Mouse (Mus musculus): ENCODE data around the gene Gm20388. TPM values are rescaled to one million over a fixed set of nuclear protein-coding genes. Genes with fewer than 3 reads are reported as not detected.

Gene Gm20388
- polyA plus RNA-seq, 1 experiment from 2014 or later, result not detected

GRCm38 (mm10) chr8:122538310-122539076 lies 2627.9 kb downstream of the Gm20388 start:
- H3K4me3 ChIP-seq, result no peak overlapping the region
- no peak overlapping the region for H3K9ac ChIP-seq
- H3K9me3 ChIP-seq, result no peaks in the 10 kb centered on the region
- H3K4me2 ChIP-seq (replicated peaks), result no peak overlapping the region
- peaks cover 10% of the 10 kb centered on the region for H3K4me1 ChIP-seq
- 87% methylated on average over 9 of the region's 9 CpGs for WGBS
- H3K27ac ChIP-seq, result no peak overlapping the region
- no peak for ATAC-seq (ENCODE audit: insufficient number of reproducible peaks, insufficient read depth, low FRiP score, low TSS enrichment)
- no peaks in the 10 kb centered on the region for H3K27me3 ChIP-seq
- peaks cover 5% of the 10 kb centered on the region; the same call in 1 of the 2 replicates for H3K36me3 ChIP-seq

- ATAC-seq (ENCODE audit: insufficient number of reproducible peaks, insufficient read depth, low FRiP score, low TSS enrichment), result no peak
- Histone ChIP-seq H3K4me1 (peaks cover 21% of the 10 kb centered on the region), H3K4me3 (no peak overlapping the region), H3K9me3 (no peaks in the 10 kb centered on the region), H3K27ac (no peak overlapping the region), H3K4me2 (replicated peaks) (no peak overlapping the region), H3K9ac (no peak overlapping the region), H3K36me3 (no peaks in the 10 kb centered on the region), H3K27me3 (no peaks in the 10 kb centered on the region)
- 82% methylated on average over 8 of the region's 8 CpGs for WGBS
Measured at GRCm38 (mm10) chr8:122544138-122544537, 2633.5 kb downstream of the Gm20388 start.

GRCm38 (mm10) chr8:122546066-122546755 lies 2635.6 kb downstream of the Gm20388 start:
- no peaks in the 10 kb centered on the region for H3K27me3 ChIP-seq
- H3K36me3 ChIP-seq, result no peaks in the 10 kb centered on the region
- peaks cover 36% of the 10 kb centered on the region for H3K4me1 ChIP-seq
- no peak for ATAC-seq (ENCODE audit: insufficient number of reproducible peaks, insufficient read depth, low FRiP score, low TSS enrichment)
- H3K9me3 ChIP-seq, result no peaks in the 10 kb centered on the region
- no peak overlapping the region for H3K4me2 ChIP-seq (replicated peaks)
- H3K9ac ChIP-seq, result no peak overlapping the region
- 92% methylated on average over 7 of the region's 7 CpGs for WGBS
- 0 out of 2 replicates have a peak overlapping the region, but pooled peaks have one; percentile 23 for H3K27ac ChIP-seq
- H3K4me3 ChIP-seq, result no peak overlapping the region

GRCm38 (mm10) chr8:122546811-122547453 lies 2636.3 kb downstream of the Gm20388 start:
- 78% methylated on average over 24 of the region's 24 CpGs for WGBS

GRCm38 (mm10) chr8:122547815-122548214 lies 2637.2 kb downstream of the Gm20388 start:
- Histone ChIP-seq H3K9ac (no peak overlapping the region), H3K4me1 (peaks cover 40% of the 10 kb centered on the region), H3K9me3 (no peaks in the 10 kb centered on the region), H3K27me3 (no peaks in the 10 kb centered on the region), H3K4me3 (no peak overlapping the region), H3K4me2 (replicated peaks) (no peak overlapping the region), H3K36me3 (no peaks in the 10 kb centered on the region), H3K27ac (peak overlapping the region; percentile 37; the same call in 1 of the 2 replicates)
- no peak for ATAC-seq (ENCODE audit: insufficient number of reproducible peaks, insufficient read depth, low FRiP score, low TSS enrichment)
- 35% methylated on average over 5 of the region's 5 CpGs for WGBS

More at GRCm38 (mm10) chr8:122546811-122547453, 2636.3 kb downstream of the Gm20388 start:
- ATAC-seq (ENCODE audit: insufficient number of reproducible peaks, insufficient read depth, low FRiP score, low TSS enrichment), result no peak
- H3K4me2 ChIP-seq (replicated peaks), result no peak overlapping the region; the same call in 1 of the 2 replicates
- no peak overlapping the region for H3K9ac ChIP-seq
- no peaks in the 10 kb centered on the region for H3K36me3 ChIP-seq
- H3K4me3 ChIP-seq, result no peak overlapping the region
- H3K27ac ChIP-seq, result 0 out of 2 replicates have a peak overlapping the region, but pooled peaks have one; percentile 37
- H3K27me3 ChIP-seq, result no peaks in the 10 kb centered on the region
- H3K4me1 ChIP-seq, result peaks cover 40% of the 10 kb centered on the region
- no peaks in the 10 kb centered on the region for H3K9me3 ChIP-seq

- Histone ChIP-seq H3K4me1 (peaks cover 40% of the 10 kb centered on the region), H3K4me3 (no peak overlapping the region)
Measured at GRCm38 (mm10) chr8:122548331-122548730, 2637.7 kb downstream of the Gm20388 start.

GRCm38 (mm10) chr8:122548891-122549439 lies 2638.3 kb downstream of the Gm20388 start:
- 90% methylated on average over 3 of the region's 3 CpGs for WGBS
- Histone ChIP-seq H3K4me2 (replicated peaks) (peak overlapping the region; percentile 93), H3K36me3 (no peaks in the 10 kb centered on the region), H3K4me3 (0 out of 2 replicates have a peak overlapping the region, but pooled peaks have one; percentile 71), H3K9ac (no peak overlapping the region), H3K27ac (peak overlapping the region; percentile 30; the same call in 1 of the 2 replicates), H3K27me3 (no peaks in the 10 kb centered on the region), H3K9me3 (no peaks in the 10 kb centered on the region), H3K4me1 (peaks cover 40% of the 10 kb centered on the region)
- no peak for ATAC-seq (ENCODE audit: insufficient number of reproducible peaks, insufficient read depth, low FRiP score, low TSS enrichment)

More at GRCm38 (mm10) chr8:122548331-122548730, 2637.7 kb downstream of the Gm20388 start:
- ATAC-seq (ENCODE audit: insufficient number of reproducible peaks, insufficient read depth, low FRiP score, low TSS enrichment), result no peak
- no peaks in the 10 kb centered on the region for H3K36me3 ChIP-seq
- WGBS, result 69% methylated on average over 13 of the region's 13 CpGs
- H3K4me2 ChIP-seq (replicated peaks), result no peak overlapping the region
- no peaks in the 10 kb centered on the region for H3K9me3 ChIP-seq
- H3K27me3 ChIP-seq, result no peaks in the 10 kb centered on the region
- H3K27ac ChIP-seq, result no peak overlapping the region
- no peak overlapping the region for H3K9ac ChIP-seq

GRCm38 (mm10) chr8:122550234-122550994 lies 2639.8 kb downstream of the Gm20388 start:
- Histone ChIP-seq H3K4me2 (replicated peaks) (peak overlapping the region; percentile 93), H3K27ac (peak overlapping the region; percentile 85), H3K27me3 (no peaks in the 10 kb centered on the region), H3K36me3 (no peaks in the 10 kb centered on the region), H3K4me1 (peaks cover 40% of the 10 kb centered on the region), H3K9me3 (no peaks in the 10 kb centered on the region), H3K9ac (peak overlapping the region; percentile 88), H3K4me3 (peak overlapping the region; percentile 71)
- 2% methylated on average over 52 of the region's 52 CpGs for WGBS
- ATAC-seq (ENCODE audit: insufficient number of reproducible peaks, insufficient read depth, low FRiP score, low TSS enrichment), result peak; percentile 29; the same call in 1 of the 2 replicates

- Histone ChIP-seq H3K9me3 (no peaks in the 10 kb centered on the region), H3K27ac (peak overlapping the region; percentile 85), H3K4me2 (replicated peaks) (peak overlapping the region; percentile 93), H3K27me3 (no peaks in the 10 kb centered on the region), H3K36me3 (no peaks in the 10 kb centered on the region), H3K9ac (peak overlapping the region; percentile 88), H3K4me3 (peak overlapping the region; percentile 71), H3K4me1 (peaks cover 40% of the 10 kb centered on the region)
- ATAC-seq (ENCODE audit: insufficient number of reproducible peaks, insufficient read depth, low FRiP score, low TSS enrichment), result no peak
- WGBS, result under 1% methylated on average over 42 of the region's 43 CpGs
Measured at GRCm38 (mm10) chr8:122550995-122551264, 2640.3 kb downstream of the Gm20388 start.

GRCm38 (mm10) chr8:122551265-122552051 lies 2640.8 kb downstream of the Gm20388 start, which contains the start of gene Piezo1:
Gene Piezo1, minus strand, starts transcription at chr8:122551329.
- peak; percentile 69; the same call in 1 of the 2 replicates for ATAC-seq (ENCODE audit: insufficient number of reproducible peaks, insufficient read depth, low FRiP score, low TSS enrichment)
- Histone ChIP-seq H3K27me3 (no peaks in the 10 kb centered on the region), H3K36me3 (no peaks in the 10 kb centered on the region), H3K4me2 (replicated peaks) (peak within 1 kb of the TSS; percentile 93), H3K9ac (peak within 1 kb of the TSS; percentile 88), H3K27ac (peak within 1 kb of the TSS; percentile 85), H3K9me3 (no peaks in the 10 kb centered on the region), H3K4me1 (peaks cover 40% of the 10 kb centered on the region), H3K4me3 (peak within 1 kb of the TSS; percentile 71)
- WGBS, result 14% methylated on average over 44 of the region's 56 CpGs
